8 mouse cellular contexts compared by ENCODE assay signal in genomic region chr6:118478957-118479708, GRCm38 (mm10). TPM values are rescaled to one million over a fixed set of nuclear protein-coding genes. Genes with fewer than 3 reads are reported as not detected.
A peak's percentile ranks its signal among the peaks of the same experiment; 100 is the strongest.
DNase-seq lines count a peak whose midpoint lies in the region; ATAC-seq lines count a peak whose summit lies in the region.

Zfp9 (minus strand) TSS chr6:118479320.

- no peaks in the 10 kb centered on the region for H3K9me3 ChIP-seq in hindbrain, embryonic 13.5 days

- H3K4me1 ChIP-seq in hindbrain, embryonic 13.5 days (replicated peaks): peaks cover 22% of the 10 kb centered on the region

- peak within 1 kb of the TSS; percentile 63 for H3K4me2 ChIP-seq in hindbrain, embryonic 13.5 days

- H3K4me3 ChIP-seq in hindbrain, embryonic 13.5 days: peak within 1 kb of the TSS; percentile 64

- peaks cover 28% of the 10 kb centered on the region for H3K27me3 ChIP-seq in hindbrain, embryonic 13.5 days

- peaks cover 7% of the 10 kb centered on the region for H3K36me3 ChIP-seq in hindbrain, embryonic 13.5 days

- peak; percentile 87 for DNase-seq in R1 (ENCODE audit: low read depth, low spot score)
- peak; percentile 88 to 93 for DNase-seq in cerebellum, postnatal 10 days
- peak; percentile 57 to 78 for DNase-seq in frontal cortex, postnatal 25 days (ENCODE audit: low spot score in 2 of 2)
- peak; percentile 82 to 86 for DNase-seq in layer of hippocampus, postnatal 36 days
- peak; percentile 82 for DNase-seq in lung, postnatal 14 days
- DNase-seq in right cerebral cortex, adult 18-20 months: peak; percentile 93
- DNase-seq in urinary bladder, postnatal 4 days (ENCODE audit: low spot score in 2 of 2): peak; percentile 78 to 85

- peak; percentile 90 for ATAC-seq in hindbrain, embryonic 13.5 days (ENCODE audit: low FRiP score)

- peak within 1 kb of the TSS; percentile 85 for H3K9ac ChIP-seq in hindbrain, embryonic 13.5 days

- peak within 1 kb of the TSS; percentile 90 for H3K27ac ChIP-seq in hindbrain, embryonic 13.5 days

- 0% methylated on average over 42 of the region's 57 CpGs for WGBS in hindbrain, embryonic 13.5 days

RNA-seq across cellular contexts. Expression of gene Zfp9, which starts in this region (rescaled TPM):
- polyA plus RNA-seq in hindbrain, embryonic 13.5 days (2015; fragmentation: Nextera tagmentation; extraction: Ambion mirVana): 12.5 and 13.3 TPM in 2 replicates
- total RNA-seq in layer of hippocampus, postnatal 36 days (2021): 10 to 100 TPM; 16.7 to 19.2 TPM

Comparison
In these comparisons a context has a peak if more than half of its experiments do, and no peak if none do; other contexts are left out.
1. Peak in every context shown above with its lines: DNase-seq, ATAC-seq, H3K4me3 ChIP-seq and H3K27ac ChIP-seq.